Mouse (Mus musculus): Measurements from ENCODE around the gene Tob1. TPM values are rescaled to one million over a fixed set of nuclear protein-coding genes. Genes with fewer than 3 reads are reported as not detected.

Tob1 gene
- total RNA-seq, 1 experiment from 2014 or later, result 39.6 TPM

GRCm38 (mm10) chr11:94193109-94193508, 18.1 kb upstream of the Tob1 start:
- ATAC-seq (ENCODE audit: extremely low read depth, insufficient number of reproducible peaks, low FRiP score, poor library complexity, severe bottlenecking), result no peak

GRCm38 (mm10) chr11:94196311-94196710, 14.9 kb upstream of the Tob1 start:
- no peak for ATAC-seq (ENCODE audit: extremely low read depth, insufficient number of reproducible peaks, low FRiP score, poor library complexity, severe bottlenecking)

- peak; percentile 21; the same call in 1 of the 2 replicates for ATAC-seq (ENCODE audit: extremely low read depth, insufficient number of reproducible peaks, low FRiP score, poor library complexity, severe bottlenecking)
Observed at GRCm38 (mm10) chr11:94198405-94199146, 12.7 kb upstream of the Tob1 start.

GRCm38 (mm10) chr11:94199771-94200170, 11.5 kb upstream of the Tob1 start:
- no peak for ATAC-seq (ENCODE audit: extremely low read depth, insufficient number of reproducible peaks, low FRiP score, poor library complexity, severe bottlenecking)

- no peak for ATAC-seq (ENCODE audit: extremely low read depth, insufficient number of reproducible peaks, low FRiP score, poor library complexity, severe bottlenecking)
Observed at GRCm38 (mm10) chr11:94200422-94200821, 10.8 kb upstream of the Tob1 start.

GRCm38 (mm10) chr11:94202106-94202505, 9.1 kb upstream of the Tob1 start:
- ATAC-seq (ENCODE audit: extremely low read depth, insufficient number of reproducible peaks, low FRiP score, poor library complexity, severe bottlenecking), result no peak

GRCm38 (mm10) chr11:94203066-94203465, 8.2 kb upstream of the Tob1 start:
- no peak for ATAC-seq (ENCODE audit: extremely low read depth, insufficient number of reproducible peaks, low FRiP score, poor library complexity, severe bottlenecking)

GRCm38 (mm10) chr11:94206398-94207114, 4.7 kb upstream of the Tob1 start:
- ATAC-seq (ENCODE audit: extremely low read depth, insufficient number of reproducible peaks, low FRiP score, poor library complexity, severe bottlenecking), result no peak

- no peak for ATAC-seq (ENCODE audit: extremely low read depth, insufficient number of reproducible peaks, low FRiP score, poor library complexity, severe bottlenecking)
Observed at GRCm38 (mm10) chr11:94208811-94209675, 2.2 kb upstream of the Tob1 start.

- no peak for ATAC-seq (ENCODE audit: extremely low read depth, insufficient number of reproducible peaks, low FRiP score, poor library complexity, severe bottlenecking)
Observed at GRCm38 (mm10) chr11:94209695-94210131, 1.5 kb upstream of the Tob1 start.

- ATAC-seq (ENCODE audit: extremely low read depth, insufficient number of reproducible peaks, low FRiP score, poor library complexity, severe bottlenecking), result peak; percentile 70
Observed at GRCm38 (mm10) chr11:94210191-94211086, 815 bp upstream of the Tob1 start.

GRCm38 (mm10) chr11:94211651-94212488, 616 bp downstream of the Tob1 start:
- ATAC-seq (ENCODE audit: extremely low read depth, insufficient number of reproducible peaks, low FRiP score, poor library complexity, severe bottlenecking), result no peak

- ATAC-seq (ENCODE audit: extremely low read depth, insufficient number of reproducible peaks, low FRiP score, poor library complexity, severe bottlenecking), result no peak
Observed at GRCm38 (mm10) chr11:94212489-94212836, 1.2 kb downstream of the Tob1 start.

- no peak for ATAC-seq (ENCODE audit: extremely low read depth, insufficient number of reproducible peaks, low FRiP score, poor library complexity, severe bottlenecking)
Observed at GRCm38 (mm10) chr11:94212997-94213396, 1.7 kb downstream of the Tob1 start.

GRCm38 (mm10) chr11:94213735-94214594, 2.7 kb downstream of the Tob1 start:
- no peak for ATAC-seq (ENCODE audit: extremely low read depth, insufficient number of reproducible peaks, low FRiP score, poor library complexity, severe bottlenecking)

GRCm38 (mm10) chr11:94215581-94215980, 4.3 kb downstream of the Tob1 start:
- ATAC-seq (ENCODE audit: extremely low read depth, insufficient number of reproducible peaks, low FRiP score, poor library complexity, severe bottlenecking), result no peak

- ATAC-seq (ENCODE audit: extremely low read depth, insufficient number of reproducible peaks, low FRiP score, poor library complexity, severe bottlenecking), result no peak
Observed at GRCm38 (mm10) chr11:94216247-94216646, 5.0 kb downstream of the Tob1 start.

Data from neutrophil, adult 5-6 weeks (primary cell).